Mouse (Mus musculus) adrenal gland, adult 2 months (tissue): ENCODE results near the gene Ina. TPM values are rescaled to one million over a fixed set of nuclear protein-coding genes. Genes with fewer than 3 reads are reported as not detected.
A peak's percentile ranks its signal among the peaks of the same experiment; 100 is the strongest.

Experiments
- DNase-seq: peaks from one replicate; pipeline ENCODE4 v3.0.0; 2021
- polyA plus RNA-seq: library from polyadenylated mRNA; depleted of rRNA; stranded (reverse); fragments of >200 nt; gene quantifications from 2 replicates; pipeline ENCODE4 v1.2.3, GENCODE M21; 2012
- total RNA-seq, 2 experiments: library from RNA; stranded (reverse); gene quantifications; 2 replicates each; pipeline ENCODE4 v1.2.3; 2021

Gene Ina
- total and polyA plus RNA-seq, 3 experiments, result 4.4 to 7.7 (median 5.5) TPM

- DNase-seq, result no peak
These were observed 395 bp upstream of the Ina start for GRCm38 (mm10) chr19:47014159-47014446.

DNA sequence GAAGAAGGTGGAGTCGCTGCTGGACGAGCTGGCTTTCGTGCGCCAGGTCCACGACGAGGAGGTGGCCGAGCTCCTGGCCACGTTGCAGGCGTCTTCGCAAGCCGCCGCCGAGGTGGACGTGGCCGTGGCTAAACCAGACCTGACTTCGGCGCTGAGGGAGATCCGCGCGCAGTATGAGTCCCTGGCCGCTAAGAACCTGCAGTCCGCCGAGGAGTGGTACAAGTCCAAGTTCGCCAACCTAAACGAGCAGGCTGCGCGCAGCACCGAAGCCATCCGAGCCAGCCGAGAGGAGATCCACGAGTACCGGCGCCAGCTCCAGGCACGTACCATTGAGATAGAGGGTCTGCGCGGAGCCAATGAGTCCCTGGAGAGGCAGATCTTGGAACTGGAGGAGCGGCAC is 898 bp downstream of the Ina start:
- no peak for DNase-seq

GRCm38 (mm10) chr19:47015965-47016364 is 1.5 kb downstream of the Ina start:
- no peak for DNase-seq

- DNase-seq, result peak; percentile 76
These were observed 2.0 kb downstream of the Ina start for GRCm38 (mm10) chr19:47016487-47016886.

DNA sequence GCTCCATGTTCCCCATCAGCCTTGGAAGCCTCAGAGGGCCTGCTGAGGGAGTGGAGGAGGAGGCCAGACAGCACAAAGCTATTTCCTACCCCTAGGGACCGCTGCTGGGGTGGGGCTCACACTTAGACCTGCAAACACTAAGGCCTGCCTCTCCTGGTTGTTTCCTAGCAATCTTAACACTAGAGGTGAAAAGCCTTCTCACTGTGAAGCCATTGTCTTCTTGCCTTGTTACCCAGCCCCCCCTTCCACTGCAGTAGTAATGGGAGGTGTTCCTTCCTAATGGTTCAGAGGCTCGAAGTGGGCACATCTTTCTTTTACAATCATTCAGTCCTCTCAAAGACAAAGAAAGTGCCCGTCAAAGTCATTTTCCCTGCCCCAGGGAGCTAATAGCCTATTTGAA is 3.3 kb downstream of the Ina start:
- no peak for DNase-seq

GRCm38 (mm10) chr19:47018330-47018729 is 3.8 kb downstream of the Ina start:
- no peak for DNase-seq

- no peak for DNase-seq
These were observed 4.8 kb downstream of the Ina start for GRCm38 (mm10) chr19:47019326-47019725.

GRCm38 (mm10) chr19:47022709-47023108 is 8.2 kb downstream of the Ina start:
- DNase-seq, result no peak

DNA sequence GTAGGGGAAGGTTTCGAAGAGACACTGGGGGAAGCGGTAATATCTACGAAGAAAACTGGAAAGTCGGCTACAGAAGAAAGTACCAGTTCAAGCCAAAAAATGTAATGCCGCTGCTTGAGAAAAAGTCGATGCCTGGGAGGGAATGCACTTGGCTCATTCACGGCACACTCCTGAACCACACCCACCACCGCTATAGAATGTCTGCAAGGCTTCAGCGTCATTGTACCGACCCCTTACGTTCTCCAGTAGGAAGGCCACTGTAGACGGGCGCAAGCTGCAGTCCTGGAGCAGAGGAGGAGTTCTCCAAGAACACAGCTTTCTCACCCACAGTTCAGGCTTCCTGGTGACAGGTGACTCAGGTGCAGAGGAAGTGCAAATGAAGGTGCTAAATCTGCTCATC is 9.0 kb downstream of the Ina start:
- no peak for DNase-seq

DNA sequence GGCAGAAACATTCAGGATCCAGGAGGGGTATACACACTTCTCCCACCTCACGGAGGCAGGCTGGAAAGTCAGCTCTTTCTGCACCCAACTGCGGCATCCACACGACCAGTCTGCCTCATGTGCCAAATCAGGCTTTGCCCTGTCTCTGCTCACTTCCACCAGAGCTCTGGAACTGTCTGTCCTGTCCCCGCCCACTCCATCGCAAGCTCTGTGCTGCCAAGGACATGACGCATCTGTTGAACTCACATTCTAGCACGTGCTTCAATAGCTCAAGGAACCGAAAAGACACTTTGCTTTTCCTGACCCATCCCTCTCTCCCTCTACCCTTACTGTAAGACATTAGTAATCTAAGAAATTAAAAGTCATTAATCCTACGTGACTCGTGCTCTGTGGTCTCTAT is 10.5 kb downstream of the Ina start:
- peak; percentile 47 for DNase-seq

- DNase-seq, result no peak
These were observed 12.0 kb downstream of the Ina start for GRCm38 (mm10) chr19:47026513-47026912.

GRCm38 (mm10) chr19:47029796-47030195 is 15.3 kb downstream of the Ina start:
- no peak for DNase-seq

- no peak for DNase-seq
These were observed 17.3 kb downstream of the Ina start for GRCm38 (mm10) chr19:47031770-47032169.

- DNase-seq, result no peak
These were observed 20.4 kb downstream of the Ina start for GRCm38 (mm10) chr19:47034916-47035315.

DNA sequence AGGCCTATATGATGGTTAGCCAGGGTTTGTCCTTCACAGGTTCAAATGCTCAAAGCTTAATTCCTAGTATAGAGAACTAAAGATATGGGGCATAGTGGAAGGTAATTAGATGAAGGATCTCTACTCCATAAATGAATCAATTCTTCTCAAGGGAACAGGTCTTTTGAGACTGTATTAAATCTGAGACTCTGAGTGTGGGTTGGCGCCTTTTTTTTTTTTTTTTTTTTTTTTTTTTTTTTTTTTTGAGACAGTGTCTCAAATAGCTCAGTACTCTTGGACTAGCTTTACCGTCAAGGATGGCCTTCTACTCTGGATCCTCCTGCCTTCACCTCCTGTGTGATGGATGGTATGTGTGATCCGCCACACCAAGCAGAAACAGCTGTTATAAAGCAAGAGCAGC is 22.1 kb downstream of the Ina start:
- DNase-seq, result no peak

GRCm38 (mm10) chr19:47040720-47041473 is 26.4 kb downstream of the Ina start:
- peak; percentile 83 for DNase-seq

- DNase-seq, result no peak
These were observed 29.1 kb downstream of the Ina start for GRCm38 (mm10) chr19:47043608-47044007.

DNA sequence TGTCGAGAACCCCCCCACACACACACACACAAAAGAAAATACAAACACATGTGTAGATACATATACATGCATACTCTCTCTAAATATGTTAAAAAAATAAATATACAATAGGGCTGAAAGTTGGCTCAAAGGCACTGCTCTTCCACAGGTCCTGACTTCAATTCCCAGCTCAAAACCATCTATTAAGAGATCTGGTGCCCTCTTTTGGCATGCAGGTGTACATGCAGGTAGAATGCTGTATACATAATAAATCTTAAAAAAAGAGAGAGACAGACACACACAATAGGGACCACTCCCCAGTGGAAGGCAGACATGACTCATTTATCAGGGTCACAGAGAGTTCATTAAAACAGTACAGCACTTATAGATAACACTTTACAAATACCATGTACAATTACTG is 31.8 kb downstream of the Ina start:
- no peak for DNase-seq

DNA sequence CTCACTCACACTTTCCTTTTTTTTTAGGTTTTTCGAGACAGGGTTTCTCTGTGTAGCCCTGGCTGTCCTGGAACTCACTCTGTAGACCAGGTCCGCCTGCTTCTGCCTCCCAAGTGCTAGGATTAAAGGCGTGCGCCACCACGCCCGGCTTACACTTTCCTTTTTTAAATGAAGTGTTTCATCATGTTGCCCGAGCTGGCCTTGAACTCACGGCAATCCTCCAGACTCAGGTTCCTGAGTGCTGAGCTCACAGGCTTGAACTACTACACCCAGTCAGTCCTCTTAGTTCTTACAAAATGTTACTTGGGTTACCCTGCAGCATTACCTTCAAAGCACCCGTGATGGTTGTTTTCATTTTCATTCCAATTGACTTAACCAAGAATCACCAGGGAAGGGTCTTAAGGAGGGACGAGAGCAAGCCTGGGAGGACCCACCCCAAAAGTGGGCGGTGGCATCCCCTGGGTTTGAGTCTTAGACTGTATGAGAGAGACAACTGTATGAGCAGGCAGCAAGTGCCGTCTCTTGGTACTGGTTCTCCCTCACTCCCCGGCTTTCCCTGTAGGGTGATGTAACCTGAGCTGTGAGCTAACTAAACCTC is 32.8 kb downstream of the Ina start:
- DNase-seq, result peak; percentile 79

DNA sequence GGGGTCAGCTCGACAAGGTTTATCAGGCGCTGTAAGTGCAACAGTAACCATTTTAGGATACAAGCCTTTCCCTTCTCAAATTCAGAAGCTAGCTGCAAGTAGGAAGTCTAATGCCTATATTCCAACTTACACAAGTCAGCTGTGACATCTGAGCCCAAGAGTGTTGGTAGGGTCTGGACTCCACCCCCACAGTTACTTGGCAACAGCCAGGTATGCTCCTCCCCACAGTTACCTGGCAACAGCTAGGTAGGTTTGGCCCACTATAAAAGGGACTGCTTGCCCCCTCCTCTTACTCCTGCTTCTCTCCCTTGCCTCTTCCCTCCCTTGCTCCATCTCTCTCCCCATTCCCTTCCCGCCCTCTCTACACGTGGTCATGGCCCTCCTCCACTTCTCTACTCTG is 34.6 kb downstream of the Ina start:
- no peak for DNase-seq

- no peak for DNase-seq
These were observed 35.3 kb downstream of the Ina start for GRCm38 (mm10) chr19:47049840-47050239.

GRCm38 (mm10) chr19:47050271-47051032 is 36.0 kb downstream of the Ina start, which contains the start of gene Pcgf6:
Gene Pcgf6 (minus strand): TSS chr19:47050906.
- peak; percentile 86 for DNase-seq

- DNase-seq, result no peak
These were observed 38.4 kb downstream of the Ina start for GRCm38 (mm10) chr19:47052927-47053326.
